Mouse (Mus musculus) liver, postnatal 0 days (tissue): ENCODE measurements around the gene Sgpp1.

Experiments used
- CTCF ChIP-seq: sonication (generic); IDR thresholded peaks from 2 replicates; pipeline ENCODE4 v1.5.1; 2016; ENCODE audit warnings: antibody characterized with exemption, low read depth
- EP300 ChIP-seq: IDR thresholded peaks from 2 replicates; pipeline ENCODE4 v1.6.1; 2016; ENCODE audit warnings: antibody characterized with exemption, low read depth, mild to moderate bottlenecking

DNA sequence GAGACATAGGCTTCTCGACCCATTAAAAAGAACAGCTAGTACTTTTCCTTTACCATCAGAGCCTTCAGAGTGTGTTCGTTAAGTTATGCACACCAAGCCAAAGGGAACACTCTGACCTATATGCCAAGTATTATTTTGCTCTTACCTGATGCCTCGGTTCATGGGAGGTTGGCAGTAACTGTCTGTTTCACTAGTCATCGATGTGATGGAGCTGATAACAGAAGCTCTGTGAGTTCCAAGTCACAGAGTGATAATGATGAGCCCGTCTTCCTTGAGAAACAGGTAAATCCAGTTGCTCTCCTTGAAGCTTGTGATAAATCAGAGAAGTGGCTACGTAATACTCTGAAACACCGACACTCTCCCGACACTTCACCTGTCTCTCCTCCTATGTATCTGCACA lies 18.2 kb upstream of the Sgpp1 start:
- no peak for TF ChIP-seq CTCF
- TF ChIP-seq EP300 = no peak
